Mouse (Mus musculus) lung, postnatal 10 days (tissue): ENCODE results near the gene Acvr2b.

Experiments used
- DNase-seq: peaks from one replicate; pipeline ENCODE4 v3.0.0; 2021

The Acvr2b gene

GRCm38 (mm10) chr9:119474717-119475611 lies 73.0 kb downstream of the Acvr2b start:
- DNase-seq: peak; percentile 56

DNA sequence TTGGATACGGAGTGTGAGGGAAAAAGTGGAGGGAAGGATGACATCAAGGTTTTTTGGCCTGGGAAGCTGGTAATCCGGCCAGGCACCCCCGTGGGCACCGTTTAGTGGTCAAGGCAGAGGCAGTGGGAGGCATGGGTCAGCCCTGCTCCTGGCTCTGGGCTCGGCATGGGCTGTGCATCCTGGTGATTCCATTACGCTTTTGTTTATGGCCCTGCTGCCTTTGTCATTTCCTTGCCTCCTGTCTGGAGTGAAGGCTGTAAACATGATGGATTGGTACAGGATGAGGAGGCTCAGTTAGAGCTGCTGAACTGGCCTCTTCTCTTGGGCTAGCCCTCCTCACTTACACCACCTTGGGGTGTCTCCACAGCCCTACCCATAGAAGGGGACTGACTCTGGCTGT lies 75.8 kb downstream of the Acvr2b start:
- DNase-seq: peak; percentile 29

DNA sequence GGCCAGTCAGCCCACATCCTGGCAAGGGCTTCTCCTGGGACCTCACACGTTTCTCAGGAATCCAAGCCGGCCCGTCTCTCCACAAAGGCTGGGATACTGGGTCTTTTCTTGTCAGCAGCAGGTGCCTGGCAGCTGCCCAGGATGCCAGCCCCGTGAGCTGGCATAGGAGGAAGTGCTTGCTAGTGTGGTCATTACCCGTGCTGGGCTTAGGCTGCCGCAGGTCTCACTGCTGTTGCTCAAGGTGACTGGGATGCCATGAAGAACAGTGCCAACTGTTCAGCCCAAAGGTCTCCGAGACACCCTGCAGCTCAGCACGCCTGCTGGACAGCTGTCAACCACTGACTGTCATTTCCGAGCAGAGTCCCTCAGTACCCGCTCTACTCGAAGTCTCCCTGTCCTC lies 76.4 kb downstream of the Acvr2b start:
- no peak for DNase-seq

- peak; percentile 22 for DNase-seq
Observed at GRCm38 (mm10) chr9:119479297-119479696, 77.4 kb downstream of the Acvr2b start.

- no peak for DNase-seq
Observed at GRCm38 (mm10) chr9:119481612-119482011, 79.7 kb downstream of the Acvr2b start.

- no peak for DNase-seq
Observed at GRCm38 (mm10) chr9:119483554-119484353, 81.8 kb downstream of the Acvr2b start.

- DNase-seq: no peak
Observed at GRCm38 (mm10) chr9:119484420-119484819, 82.5 kb downstream of the Acvr2b start.
